Mouse (Mus musculus) thymus, postnatal 25 days (tissue): ENCODE data around the gene Thsd4.

Source experiments
- DNase-seq: peaks from one replicate; pipeline ENCODE4 v3.0.0; 2022

Thsd4 gene

GRCm38 (mm10) chr9:60516379-60516778 lies 5.5 kb downstream of the Thsd4 start:
- DNase-seq: no peak

GRCm38 (mm10) chr9:60513329-60513788 lies 8.5 kb downstream of the Thsd4 start:
- DNase-seq: no peak

- DNase-seq: no peak
Measured at GRCm38 (mm10) chr9:60510876-60511275, 11.0 kb downstream of the Thsd4 start.

GRCm38 (mm10) chr9:60506136-60506535 lies 15.7 kb downstream of the Thsd4 start:
- DNase-seq: no peak

- DNase-seq: no peak
Measured at GRCm38 (mm10) chr9:60504378-60505285, 17.2 kb downstream of the Thsd4 start.

GRCm38 (mm10) chr9:60502220-60502619 lies 19.6 kb downstream of the Thsd4 start:
- no peak for DNase-seq

- no peak for DNase-seq
Measured at GRCm38 (mm10) chr9:60501504-60502179, 20.2 kb downstream of the Thsd4 start.

GRCm38 (mm10) chr9:60492275-60492974 lies 29.4 kb downstream of the Thsd4 start:
- no peak for DNase-seq

GRCm38 (mm10) chr9:60491489-60492100 lies 30.3 kb downstream of the Thsd4 start:
- DNase-seq: no peak

- no peak for DNase-seq
Measured at GRCm38 (mm10) chr9:60491079-60491478, 30.8 kb downstream of the Thsd4 start.

GRCm38 (mm10) chr9:60488816-60489215 lies 33.0 kb downstream of the Thsd4 start:
- DNase-seq: no peak

GRCm38 (mm10) chr9:60482165-60482564 lies 39.7 kb downstream of the Thsd4 start:
- DNase-seq: no peak

- no peak for DNase-seq
Measured at GRCm38 (mm10) chr9:60480052-60480451, 41.8 kb downstream of the Thsd4 start.

- no peak for DNase-seq
Measured at GRCm38 (mm10) chr9:60478806-60479205, 43.0 kb downstream of the Thsd4 start.

GRCm38 (mm10) chr9:60477991-60478750 lies 43.7 kb downstream of the Thsd4 start:
- no peak for DNase-seq

- no peak for DNase-seq
Measured at GRCm38 (mm10) chr9:60460010-60460982, 61.5 kb downstream of the Thsd4 start.

GRCm38 (mm10) chr9:60458468-60458962 lies 63.3 kb downstream of the Thsd4 start:
- no peak for DNase-seq

GRCm38 (mm10) chr9:60457359-60458210 lies 64.3 kb downstream of the Thsd4 start:
- DNase-seq: no peak

GRCm38 (mm10) chr9:60456651-60457050 lies 65.2 kb downstream of the Thsd4 start:
- DNase-seq: no peak
